Mouse (Mus musculus) layer of hippocampus, adult 2 months (tissue): ENCODE measurements around the gene Epm2a. TPM values are rescaled to one million over a fixed set of nuclear protein-coding genes. Genes with fewer than 3 reads are reported as not detected.
A peak's percentile ranks its signal among the peaks of the same experiment; 100 is the strongest.
"Not testable (repeated sequence)": the region's sequence is repeated elsewhere in the genome, so short reads cannot be mapped to it uniquely, and the experiment has no call there.

Experiments used
- DNase-seq, 2 experiments: peaks; one replicate each; pipeline ENCODE4 v3.0.0; 2022; ENCODE audit warnings: low spot score in 2 of 2
- H3K27ac ChIP-seq: fragments of 200-600 bp; 2 replicates; pipeline ENCODE4 v1.8.1; 2022
- H3K4me3 ChIP-seq: fragments of 200-600 bp; 2 replicates; pipeline ENCODE4 v1.8.1; 2022; ENCODE audit warnings: mild to moderate bottlenecking
- CTCF ChIP-seq: fragments of 200-600 bp; conservative IDR thresholded peaks from 2 replicates; pipeline ENCODE4 v1.8.1; 2022; ENCODE audit warnings: antibody characterized with exemption, mild to moderate bottlenecking, moderate library complexity
- total RNA-seq, 2 experiments: library from RNA; stranded (reverse); gene quantifications; 2 replicates each; pipeline ENCODE4 v1.2.3; 2021

Epm2a gene
- total RNA-seq, 2 experiments from 2014 or later: 30.9 to 34.2 TPM

DNA sequence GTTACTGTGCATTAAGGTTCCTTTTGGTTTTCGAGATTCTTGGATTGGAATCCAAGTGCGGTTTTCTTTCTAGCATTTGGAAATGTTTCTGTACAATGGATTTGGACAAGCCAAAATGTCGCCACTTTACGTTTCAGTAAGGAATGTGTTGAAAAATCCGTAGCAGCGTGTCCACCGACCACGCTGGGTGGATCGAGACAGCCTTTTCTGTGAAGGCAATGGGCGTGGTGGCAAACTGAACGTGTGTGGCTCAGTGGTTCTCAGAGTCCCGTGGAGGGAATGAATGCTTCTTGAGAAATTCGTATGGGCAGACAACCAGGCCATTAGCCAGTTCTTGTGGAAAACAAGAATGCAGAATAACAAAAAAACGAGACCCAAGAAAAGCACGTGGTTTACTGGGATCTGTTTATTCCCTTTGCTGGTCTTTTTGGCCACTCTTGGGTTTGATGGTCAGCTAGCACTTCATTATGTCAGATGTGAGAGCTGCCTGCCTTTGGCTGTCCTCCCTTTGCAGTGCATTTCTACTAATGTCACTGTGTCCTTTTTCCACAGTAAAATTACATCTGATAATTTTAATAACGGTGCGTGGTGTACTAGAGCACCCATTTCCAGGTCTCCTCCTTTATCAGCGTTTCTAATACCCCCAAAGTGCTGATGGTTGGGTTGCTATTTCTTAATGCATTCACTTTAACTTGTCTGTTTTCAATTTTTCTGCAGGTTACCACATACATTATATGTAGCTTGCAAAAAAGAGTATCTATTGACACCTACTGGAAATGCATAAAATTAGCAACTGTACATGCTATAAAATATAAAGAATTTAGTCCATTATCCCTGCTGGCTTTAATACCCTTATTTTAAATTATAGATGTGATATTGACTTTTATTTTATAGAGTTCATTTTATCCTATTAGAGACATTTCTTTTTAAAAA is 1.6 kb downstream of the Epm2a start:
- Histone ChIP-seq H3K27ac (peak overlapping the region; percentile 96; the same call in 1 of the 2 replicates), H3K4me3 (peak overlapping the region; percentile 79)
- peak; percentile 50 for TF ChIP-seq CTCF
- no peak for DNase-seq

DNA sequence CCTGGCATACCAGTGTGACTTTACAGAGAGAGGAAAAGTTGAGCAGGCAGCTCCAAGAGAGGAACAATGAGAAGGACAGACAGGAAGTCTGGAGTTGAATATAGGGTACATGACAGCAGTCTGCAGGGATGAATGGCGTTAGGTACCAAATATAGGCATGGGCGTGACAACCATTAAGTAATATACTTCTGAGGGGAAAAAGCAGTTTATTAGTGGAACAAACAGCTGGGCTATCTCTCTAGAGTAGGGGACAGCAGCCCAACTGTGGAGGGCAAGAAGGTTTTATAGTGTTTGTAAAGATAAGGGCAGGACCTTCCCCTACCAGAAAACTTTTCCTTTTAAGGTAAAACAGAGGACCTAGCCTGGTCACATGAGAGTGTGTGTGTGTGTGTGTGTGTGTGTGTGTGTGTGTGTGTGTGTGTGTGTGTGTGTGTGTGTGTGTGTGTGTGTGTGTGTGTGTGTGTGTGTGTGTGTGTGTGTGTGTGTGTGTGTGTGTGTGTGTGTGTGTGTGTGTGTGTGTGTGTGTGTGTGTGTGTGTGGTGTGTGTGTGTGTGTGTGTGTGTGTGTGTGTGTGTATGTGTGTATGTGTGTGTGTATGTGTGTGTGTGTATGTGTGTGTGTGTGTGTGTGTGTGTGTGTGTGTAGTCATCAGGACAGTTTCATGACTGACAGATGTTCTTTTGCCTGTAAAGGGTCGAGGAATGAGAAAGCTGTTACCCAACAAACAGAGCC is 7.2 kb downstream of the Epm2a start:
- H3K27ac ChIP-seq, H3K4me3 ChIP-seq, DNase-seq: not testable (repeated sequence)

DNA sequence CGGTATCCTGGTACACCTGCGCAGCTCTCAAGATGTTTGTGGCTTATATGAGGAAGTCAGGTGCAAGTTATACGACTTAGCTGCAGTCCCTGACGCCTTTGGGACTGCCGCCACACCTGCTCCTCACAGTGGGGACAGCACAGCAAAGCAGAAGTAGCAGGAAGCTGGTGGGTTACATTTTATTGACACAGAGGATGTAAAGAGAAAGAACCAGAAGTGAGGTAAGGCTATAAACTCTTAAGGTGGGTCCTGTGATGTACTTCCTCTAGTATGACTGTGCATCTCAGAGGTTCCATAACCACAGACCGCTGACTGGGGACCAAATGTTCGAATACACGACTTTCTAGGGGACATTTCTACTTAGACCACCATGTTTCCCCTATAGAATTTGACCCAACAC is 11.4 kb downstream of the Epm2a start:
- no peak overlapping the region for H3K27ac ChIP-seq
- DNase-seq: no peak
- TF ChIP-seq CTCF: no peak
- no peak overlapping the region for H3K4me3 ChIP-seq

DNA sequence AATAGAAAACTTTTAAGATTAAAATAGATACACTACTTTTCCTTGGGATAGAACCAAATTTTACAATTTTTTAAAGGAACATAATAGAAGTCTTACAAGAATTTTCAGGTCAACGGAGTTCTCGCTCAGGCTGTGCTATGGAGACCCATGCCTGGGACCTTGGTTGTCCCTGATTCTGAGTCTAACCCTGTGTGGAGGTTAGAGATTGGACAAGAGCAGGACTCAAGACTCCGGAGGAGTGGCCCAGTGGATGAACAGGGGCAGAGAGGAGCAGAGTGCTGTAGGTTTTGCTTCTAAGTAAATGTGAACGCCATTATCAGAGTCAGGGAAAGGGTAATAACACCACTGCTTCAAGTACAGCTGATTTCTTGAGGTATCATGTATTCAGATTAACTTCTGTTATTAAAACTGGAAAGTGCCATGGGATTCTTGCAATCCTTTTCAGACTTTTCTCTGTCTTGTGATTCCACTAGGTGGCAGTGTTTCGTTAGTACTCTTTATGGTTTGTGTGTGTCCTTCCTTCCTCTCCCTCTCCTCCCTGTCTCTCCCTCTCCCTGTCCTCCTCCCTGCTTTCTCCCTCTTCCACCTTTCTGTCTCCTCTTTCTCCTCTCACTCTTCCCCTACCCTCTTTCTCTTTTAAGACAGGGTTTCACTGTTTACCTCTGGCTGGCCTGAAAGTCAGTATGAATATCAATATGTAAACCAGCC is 18.9 kb downstream of the Epm2a start:
- peak; percentile 84 for TF ChIP-seq CTCF
- Histone ChIP-seq H3K27ac (no peak overlapping the region), H3K4me3 (no peak overlapping the region)
- DNase-seq: peak in 1 of 2 experiments; percentile 56

DNA sequence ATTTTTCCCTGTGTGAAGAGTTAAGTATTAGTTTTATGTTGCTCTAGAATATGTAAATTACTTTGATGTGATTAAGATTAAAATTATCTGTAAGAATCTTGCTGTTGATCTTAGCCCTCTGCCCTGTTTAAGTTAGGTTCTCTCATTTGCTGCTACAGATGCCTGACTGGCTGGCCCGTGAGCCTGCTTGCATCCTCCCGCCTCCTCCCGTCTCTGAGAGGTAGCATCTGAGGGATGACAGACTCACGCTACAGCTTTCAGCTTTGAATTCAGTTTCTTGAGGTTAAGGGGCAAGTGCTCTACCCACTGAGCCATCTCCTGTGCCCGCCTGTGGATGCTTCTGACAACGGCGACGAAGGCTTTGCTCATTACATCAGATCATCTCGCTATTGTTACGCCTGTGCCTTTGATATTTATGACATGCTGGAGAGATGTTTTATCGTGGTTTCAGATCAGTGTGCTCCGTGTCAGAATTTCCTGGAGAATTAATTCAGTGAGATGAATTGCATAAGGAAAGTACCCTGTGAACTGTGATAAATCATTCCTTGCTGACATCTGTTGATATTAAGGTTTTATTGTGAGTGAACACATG is 19.8 kb downstream of the Epm2a start:
- Histone ChIP-seq H3K4me3 (no peak overlapping the region), H3K27ac (no peak overlapping the region)
- no peak for TF ChIP-seq CTCF
- DNase-seq: no peak

- no peak for DNase-seq
- no peak overlapping the region for H3K4me3 ChIP-seq
- H3K27ac ChIP-seq: no peak overlapping the region
- no peak for TF ChIP-seq CTCF
Measured at GRCm38 (mm10) chr10:11381302-11381701, 38.1 kb downstream of the Epm2a start.

DNA sequence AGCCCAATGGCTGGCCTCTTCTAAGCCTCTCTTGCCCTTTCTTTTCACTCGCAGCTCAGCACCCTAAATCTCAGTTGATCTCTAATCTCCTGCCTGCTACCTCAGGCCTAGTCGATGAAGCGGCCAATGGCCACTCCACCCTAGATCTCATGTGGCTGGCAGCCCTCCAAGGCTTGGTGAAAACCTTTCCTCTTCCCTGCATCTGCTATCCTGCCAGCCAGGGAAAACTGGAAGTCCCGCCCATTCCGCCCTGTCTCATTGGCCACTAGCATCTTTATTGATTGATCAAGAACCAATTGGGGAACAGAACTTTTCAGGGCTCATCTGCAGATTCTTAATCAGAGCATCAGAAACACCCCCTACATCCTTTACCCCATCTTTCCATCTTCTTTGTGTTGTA is 67.7 kb downstream of the Epm2a start:
- DNase-seq: no peak
- TF ChIP-seq CTCF: no peak
- Histone ChIP-seq H3K27ac (no peak overlapping the region), H3K4me3 (no peak overlapping the region)

- no peak for TF ChIP-seq CTCF
- peak; percentile 44 to 46 for DNase-seq
- Histone ChIP-seq H3K4me3 (no peak overlapping the region), H3K27ac (no peak overlapping the region)
Measured at GRCm38 (mm10) chr10:11420071-11420470, 76.9 kb downstream of the Epm2a start.

- no peak for TF ChIP-seq CTCF
- no peak overlapping the region for H3K27ac ChIP-seq
- no peak overlapping the region for H3K4me3 ChIP-seq
- no peak for DNase-seq
Measured at GRCm38 (mm10) chr10:11429059-11429812, 86.0 kb downstream of the Epm2a start.

- DNase-seq: no peak
- no peak for TF ChIP-seq CTCF
- no peak overlapping the region for H3K4me3 ChIP-seq
- no peak overlapping the region for H3K27ac ChIP-seq
Measured at GRCm38 (mm10) chr10:11436961-11437360, 93.8 kb downstream of the Epm2a start.

GRCm38 (mm10) chr10:11438461-11438860 is 95.3 kb downstream of the Epm2a start:
- Histone ChIP-seq H3K27ac (no peak overlapping the region), H3K4me3 (no peak overlapping the region)
- no peak for DNase-seq
- TF ChIP-seq CTCF: no peak

DNA sequence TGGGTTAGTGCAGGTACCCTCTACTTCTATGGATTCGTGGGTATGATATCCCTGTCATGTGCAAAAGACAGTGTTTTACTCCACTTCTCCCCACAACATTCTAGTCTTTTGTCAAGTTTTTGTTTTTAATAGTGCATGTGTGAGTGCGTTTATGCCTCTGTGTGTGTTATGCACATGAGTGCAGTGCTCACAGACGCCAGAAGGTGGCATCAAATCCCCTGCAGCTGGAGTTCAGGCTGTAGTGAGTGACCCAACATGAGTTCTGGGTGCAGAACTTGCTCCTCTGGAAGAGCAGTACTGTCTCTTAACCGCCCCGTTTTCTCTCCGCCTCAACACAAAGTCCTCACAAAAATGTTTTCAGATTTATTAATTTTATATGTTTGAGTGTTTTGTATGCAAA is 96.1 kb downstream of the Epm2a start:
- peak; percentile 37 for TF ChIP-seq CTCF
- no peak overlapping the region for H3K4me3 ChIP-seq
- no peak overlapping the region for H3K27ac ChIP-seq
- DNase-seq: no peak
